ENCODE assay signal across 5 mouse cellular contexts in the genomic region with DNA sequence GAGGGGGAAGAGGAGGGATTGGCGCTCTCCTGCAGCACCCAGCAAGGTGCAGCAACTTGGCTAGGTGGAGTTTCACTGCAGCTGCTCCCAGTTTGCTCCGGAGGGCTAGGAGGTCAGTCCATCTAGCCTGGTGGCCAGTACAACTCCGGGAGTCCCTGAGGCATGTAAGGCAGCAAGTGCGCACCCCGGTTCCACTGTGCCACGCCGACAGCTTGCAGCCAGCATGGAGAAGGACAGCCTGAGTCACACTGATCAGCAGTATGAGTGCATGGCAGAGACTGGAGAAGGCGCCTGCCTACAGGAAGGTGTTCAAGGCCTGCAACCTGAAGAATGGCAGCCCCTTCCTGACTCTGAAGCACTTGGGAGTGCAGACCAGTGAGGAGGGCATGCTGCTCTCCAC. TPM values are rescaled to one million over a fixed set of nuclear protein-coding genes. Genes with fewer than 3 reads are reported as not detected.
"Had no signal": no experiment of that assay in that cellular context is flagged by ENCODE, and none has a peak within 500 bp of the region (broad histone marks: within the 10 kb centered on the region; RNA-seq: fewer than 3 reads in every experiment).

No protein-coding gene starts in this region.

RNA-seq across cellular contexts. Expression of a gene that starts 17.4 kb away (rescaled TPM):
- total RNA-seq: layer of hippocampus, adult 8-10 months; layer of hippocampus, postnatal 25 days; left cerebral cortex, adult 8-10 months; left cerebral cortex, postnatal 25 days; megakaryocyte-erythroid progenitor cell, adult 5-6 weeks had no signal

RNA-seq across cellular contexts. Expression of a gene that starts 27.9 kb away (rescaled TPM):
- total RNA-seq: layer of hippocampus, adult 8-10 months; layer of hippocampus, postnatal 25 days; left cerebral cortex, adult 8-10 months; left cerebral cortex, postnatal 25 days; megakaryocyte-erythroid progenitor cell, adult 5-6 weeks had no signal

RNA-seq across cellular contexts. Expression of a gene that starts 56.0 kb away (rescaled TPM):
- total RNA-seq: megakaryocyte-erythroid progenitor cell, adult 5-6 weeks had no signal
